Mouse (Mus musculus) cerebellum, adult (tissue): Measurements from ENCODE around the gene Tdrd5.
"Not testable (repeated sequence)": the region's sequence is repeated elsewhere in the genome, so short reads cannot be mapped to it uniquely, and the experiment has no call there.

ENCODE experiments used
- ATAC-seq: cut with Nextera tagmentation; 2 replicates; pipeline ENCODE4 v1.9.2; 2017; ENCODE audit warnings: mild to moderate bottlenecking, moderate library complexity, mixed read lengths; ENCODE audit not compliant: insufficient number of reproducible peaks, low FRiP score, low TSS enrichment

Gene Tdrd5

DNA sequence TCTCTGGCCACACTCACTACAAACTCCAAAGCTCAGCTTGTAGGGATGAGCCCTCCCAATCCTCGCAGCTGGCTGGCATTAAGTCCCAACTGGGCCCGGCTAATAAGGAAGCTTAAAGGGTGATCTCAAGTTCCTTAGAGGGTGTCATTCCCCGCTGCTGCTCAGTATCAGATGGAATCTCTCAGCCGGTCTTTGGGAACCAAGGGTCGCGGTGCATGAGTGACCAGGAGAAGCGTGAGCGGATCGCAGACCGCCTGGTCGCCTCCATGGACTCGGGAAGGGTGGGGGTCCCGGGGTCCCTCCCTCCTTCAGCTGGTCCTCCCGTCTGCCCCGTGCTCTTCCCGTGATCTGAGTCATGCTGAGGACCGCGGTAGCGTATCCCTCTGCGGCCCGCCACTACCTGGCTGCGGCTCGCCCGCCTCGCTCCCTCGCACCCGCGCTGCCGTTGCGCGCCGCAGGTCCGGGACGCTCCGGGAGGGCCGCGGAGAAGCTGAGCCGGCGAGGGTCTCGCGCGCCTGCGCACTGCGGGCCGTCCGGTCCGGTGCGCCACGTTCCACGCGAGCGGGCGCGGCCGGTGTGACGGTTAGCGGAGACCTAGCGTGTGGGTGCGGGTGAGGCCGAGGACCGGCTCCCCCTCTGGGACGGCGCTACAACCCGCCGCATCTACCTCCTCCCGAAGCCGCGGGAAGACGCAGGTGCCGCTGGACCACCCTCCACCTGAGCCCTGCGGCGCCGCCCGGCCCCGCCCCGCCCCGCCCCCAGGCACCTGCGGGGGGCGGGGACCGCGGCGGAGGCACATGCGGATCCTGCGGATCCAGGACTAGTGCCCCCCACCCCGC lies at the start of gene Tdrd5:
Gene Tdrd5, minus strand, starts transcription at position 754 of the 839 bp plus-strand sequence.
- ATAC-seq, result peak; percentile 53

DNA sequence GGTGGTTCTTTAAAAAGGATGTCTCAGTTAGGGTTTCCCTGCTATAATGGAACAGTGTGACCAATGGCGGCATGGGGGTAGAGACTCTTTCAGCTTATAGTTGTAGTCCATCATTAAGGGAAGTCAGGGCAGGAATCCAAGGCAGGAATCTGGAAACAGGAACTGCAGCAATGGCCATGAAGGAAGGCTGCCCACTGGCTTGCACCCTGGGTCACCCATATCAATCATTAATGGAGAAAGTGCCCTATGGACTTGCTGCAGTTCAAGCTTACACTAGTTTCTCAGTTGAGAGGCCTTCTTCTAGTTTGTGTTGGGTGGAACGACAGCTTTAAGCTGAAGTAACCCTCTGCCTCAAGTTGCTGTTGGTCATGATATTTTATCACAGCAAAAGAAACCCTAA lies 49.0 kb upstream of the Tdrd5 start:
- no peak for ATAC-seq

DNA sequence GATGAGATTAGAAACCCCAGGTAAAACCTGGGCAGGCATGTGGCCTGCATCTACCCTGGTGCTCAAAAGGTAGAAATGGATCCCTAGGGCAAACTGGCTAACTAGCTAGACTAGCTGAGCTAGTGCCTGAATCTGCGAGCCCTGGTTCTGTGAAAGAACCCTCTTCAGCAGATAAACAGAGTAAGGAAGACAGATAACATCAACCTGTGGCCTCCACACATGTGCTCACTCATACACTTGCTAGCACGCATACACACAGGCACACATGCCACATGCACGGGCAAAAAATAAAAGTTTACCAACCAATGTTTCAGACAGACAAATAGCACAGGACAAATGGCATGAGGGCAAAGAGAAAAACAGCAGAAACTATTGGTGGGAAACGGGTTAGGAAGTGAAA lies 47.0 kb upstream of the Tdrd5 start:
- ATAC-seq, result no peak

DNA sequence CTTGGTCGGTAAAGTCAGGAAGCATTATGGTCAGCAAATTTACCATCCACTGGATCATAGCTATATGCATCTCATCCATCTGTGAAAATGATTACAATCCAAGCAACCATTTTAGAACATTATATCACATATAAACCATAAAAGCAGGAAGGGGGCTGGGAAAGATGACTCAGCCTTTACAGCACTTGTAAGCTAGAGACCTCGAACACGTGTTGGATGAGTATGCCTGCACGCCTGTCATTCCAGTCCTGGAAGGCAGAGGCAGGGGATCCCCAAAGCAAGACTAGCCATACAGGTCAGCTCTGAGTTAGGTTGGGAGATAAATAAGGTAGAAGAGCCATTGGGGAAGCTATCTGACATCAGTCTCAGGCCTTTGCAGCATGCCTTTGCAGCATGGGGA lies 45.6 kb upstream of the Tdrd5 start:
- ATAC-seq, result no peak

DNA sequence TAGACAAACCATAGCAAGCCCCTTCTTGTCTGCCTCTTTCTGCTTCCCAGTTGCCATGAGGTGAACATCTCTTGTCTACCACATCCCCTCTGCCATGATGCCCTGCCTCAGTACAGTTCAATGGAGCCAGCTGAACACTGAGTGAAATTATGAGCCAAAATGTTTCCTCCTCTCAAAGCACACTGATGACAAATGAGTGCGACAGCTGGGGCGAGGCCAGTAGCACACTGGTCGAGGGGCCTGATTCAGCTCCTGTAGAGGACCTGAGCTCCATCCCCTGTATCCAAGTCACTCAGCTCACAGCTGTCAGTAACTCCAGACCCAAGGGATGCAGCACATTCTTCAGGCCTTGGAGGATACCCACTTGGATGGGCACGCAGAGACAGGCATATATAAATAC lies 42.2 kb upstream of the Tdrd5 start:
- no peak for ATAC-seq

DNA sequence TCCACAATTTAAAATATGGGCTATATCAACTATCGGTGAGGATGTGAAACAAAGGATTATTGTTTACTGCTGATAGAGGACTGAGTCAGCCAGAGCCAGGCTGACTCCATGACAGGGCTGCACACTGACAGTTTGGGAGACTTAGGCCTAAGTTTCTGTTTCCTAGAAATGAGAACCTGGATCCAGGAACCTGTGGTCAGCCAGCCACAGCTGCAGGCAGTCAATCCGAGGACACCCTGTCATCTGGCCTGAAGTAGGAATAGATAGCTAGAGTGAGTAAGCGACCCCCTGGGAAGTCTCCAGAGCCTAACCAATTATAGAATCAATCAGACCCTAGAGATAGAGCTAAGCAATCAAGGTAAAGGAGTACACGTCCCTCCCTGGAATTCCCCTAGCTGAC lies 41.0 kb upstream of the Tdrd5 start:
- no peak for ATAC-seq

DNA sequence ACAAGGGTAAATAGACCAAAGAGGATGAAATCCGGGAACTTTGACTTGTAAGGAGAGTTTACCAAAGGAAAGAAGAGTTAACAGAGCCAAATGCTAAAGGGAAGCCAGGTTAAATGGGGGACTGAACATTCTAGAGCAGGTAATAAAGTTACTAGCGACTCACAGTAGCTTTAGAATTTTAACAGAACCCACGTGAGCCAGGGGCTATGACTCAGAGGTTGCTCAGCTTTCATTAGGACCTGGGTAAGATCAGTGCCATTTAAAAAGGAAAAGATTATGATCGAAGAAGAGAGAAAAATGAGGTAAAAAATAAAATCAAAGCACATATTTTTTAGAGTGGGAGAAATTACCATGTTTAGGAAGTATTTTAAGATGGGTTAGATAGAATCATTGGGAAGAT lies 37.4 kb upstream of the Tdrd5 start:
- ATAC-seq, result no peak

DNA sequence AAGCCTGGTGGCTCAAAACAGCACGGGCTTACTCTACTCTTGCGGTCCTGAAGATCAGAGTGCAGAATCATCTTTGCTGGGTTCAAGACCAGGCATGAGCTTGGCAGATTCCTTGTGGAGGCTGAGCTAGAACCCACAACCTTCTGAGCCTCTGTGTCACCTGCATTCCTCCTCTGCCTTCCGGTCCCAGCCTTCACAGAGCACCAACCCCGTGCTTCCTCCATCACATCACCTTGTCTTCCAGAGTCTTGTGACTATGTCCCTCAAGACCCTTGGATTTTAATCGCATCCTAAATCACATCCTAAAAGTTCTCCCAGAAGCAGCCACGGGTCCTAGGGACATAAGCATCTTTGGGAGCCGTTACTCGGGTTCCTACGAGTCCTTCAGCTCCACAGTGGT lies 19.7 kb upstream of the Tdrd5 start:
- no peak for ATAC-seq

DNA sequence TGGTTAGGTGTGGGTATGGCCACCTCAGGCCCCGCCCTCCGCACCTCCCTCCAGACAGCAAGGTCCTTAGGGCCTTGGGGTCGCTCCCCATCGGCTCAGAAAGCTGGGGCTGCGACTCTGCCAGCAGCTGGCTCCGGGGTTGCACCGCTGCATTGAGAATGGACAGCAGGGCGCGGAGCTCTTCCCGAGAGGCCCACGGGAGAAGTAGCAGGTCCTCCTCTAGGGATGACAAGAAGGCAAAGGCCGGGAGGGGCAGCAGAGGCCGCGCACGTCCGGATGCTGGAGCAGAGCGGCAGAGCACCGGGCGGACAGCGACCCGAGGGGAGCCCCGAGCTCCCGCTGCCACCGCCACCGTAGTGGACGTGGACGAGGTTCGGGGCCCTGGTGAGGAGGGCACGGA lies 7.2 kb upstream of the Tdrd5 start, which contains the start of gene Nphs2:
Gene Nphs2, plus strand, starts transcription at position 98 of the 400 bp plus-strand sequence.
- ATAC-seq, result peak; percentile 33; the same call in 1 of the 2 replicates

DNA sequence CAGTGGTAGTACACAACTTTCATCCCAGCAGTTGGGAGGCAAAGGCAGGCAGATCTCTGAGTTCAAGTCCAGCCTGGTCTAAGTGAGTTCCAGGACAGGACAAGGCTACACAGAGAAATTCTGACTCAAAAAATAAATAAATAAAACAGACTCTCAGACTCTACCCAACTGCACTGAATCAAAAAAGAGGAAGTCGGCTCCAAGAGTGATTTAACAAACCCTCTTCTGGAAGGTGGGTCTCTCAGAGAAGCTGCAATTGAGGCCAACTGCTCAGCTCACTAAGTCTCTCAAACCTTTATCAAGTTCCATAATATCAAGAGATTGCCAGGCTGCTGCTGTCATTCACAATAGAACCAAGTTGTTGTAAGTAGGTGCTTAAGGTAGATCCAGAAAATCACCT lies 5.1 kb upstream of the Tdrd5 start:
- no peak for ATAC-seq

DNA sequence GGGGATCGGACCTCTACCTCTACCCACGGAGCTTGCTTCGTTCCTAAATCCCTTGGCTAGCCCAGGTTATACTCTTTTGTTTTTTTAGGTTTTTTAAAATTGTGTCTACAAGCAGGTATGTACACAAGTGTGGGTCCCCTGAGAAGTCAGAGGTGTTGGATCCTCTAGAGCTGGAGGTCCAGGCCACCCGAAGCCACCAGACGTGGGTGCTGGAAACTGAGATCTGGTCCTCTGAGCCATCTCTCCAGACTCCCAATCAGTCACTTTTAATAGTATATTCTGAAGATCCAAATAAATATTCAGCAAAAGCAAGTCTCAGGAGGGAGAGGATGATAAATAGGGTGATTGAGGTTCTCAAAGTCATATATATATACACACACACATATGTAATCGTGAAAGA lies 13.4 kb downstream of the Tdrd5 start:
- no peak for ATAC-seq

DNA sequence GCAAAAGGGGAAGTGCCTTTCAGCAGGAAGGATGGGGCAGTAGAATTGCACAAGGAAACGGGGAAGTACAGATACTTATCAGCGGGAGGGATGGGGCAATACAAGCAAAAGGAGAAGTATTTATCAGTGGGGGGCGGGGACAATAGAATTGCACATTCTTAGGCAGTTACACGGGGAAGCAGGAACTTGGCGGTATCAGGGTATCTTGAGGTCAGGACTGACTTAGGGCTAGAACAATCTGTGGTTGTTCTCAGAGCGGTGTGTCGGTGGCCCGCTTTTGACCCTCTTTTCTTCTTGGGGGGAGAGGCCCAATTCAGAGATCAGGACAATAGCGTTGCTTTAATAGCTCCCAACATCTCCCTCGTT lies 14.3 kb downstream of the Tdrd5 start:
- not testable (repeated sequence) for ATAC-seq

DNA sequence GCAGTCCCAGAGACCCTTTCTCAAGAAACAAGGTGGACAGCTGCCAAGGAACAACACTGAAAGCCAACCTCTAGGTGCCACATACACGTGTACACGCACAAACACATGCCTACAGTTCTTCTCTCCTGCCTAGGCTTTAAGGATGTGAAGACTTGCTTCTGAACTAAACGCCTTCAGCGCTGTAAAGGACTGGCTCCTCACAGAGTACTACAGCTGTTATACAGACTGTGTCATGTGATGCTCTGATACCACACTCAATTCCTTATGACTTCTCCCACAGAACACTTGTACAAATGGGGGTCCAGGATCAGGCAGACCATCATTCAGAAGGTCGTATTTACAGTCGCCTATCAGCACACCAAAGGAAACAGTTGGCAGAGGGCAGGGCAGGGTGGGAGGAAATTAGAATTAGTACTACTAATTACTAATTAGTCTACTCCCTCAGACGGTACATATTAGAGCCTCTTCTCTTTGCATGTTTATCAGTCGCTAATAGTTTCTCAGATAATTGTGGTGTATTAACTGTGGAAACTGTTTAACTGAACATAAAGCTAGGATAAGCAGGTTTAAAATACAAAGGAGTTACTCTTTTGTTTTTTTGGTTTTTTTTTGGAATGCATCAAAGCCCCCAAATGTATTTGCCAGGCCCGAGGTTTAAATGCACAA lies 14.8 kb downstream of the Tdrd5 start:
- ATAC-seq, result no peak

DNA sequence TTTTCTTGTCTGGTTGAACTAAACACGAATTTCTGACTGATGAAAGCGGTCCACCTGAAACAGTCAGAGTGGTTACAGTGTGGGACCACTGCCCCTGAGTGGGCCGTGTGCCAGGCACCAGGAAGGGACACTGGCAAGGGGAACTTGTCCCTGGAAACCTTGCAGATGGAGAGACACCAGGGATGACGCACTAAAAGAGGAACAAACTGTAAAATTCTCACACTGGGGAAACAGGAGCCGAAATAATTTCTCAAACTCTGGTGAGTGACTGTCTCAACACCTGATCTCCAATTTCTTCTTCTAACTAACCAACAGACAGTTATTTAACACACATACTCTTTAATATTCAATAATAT lies 17.9 kb downstream of the Tdrd5 start:
- no peak for ATAC-seq

DNA sequence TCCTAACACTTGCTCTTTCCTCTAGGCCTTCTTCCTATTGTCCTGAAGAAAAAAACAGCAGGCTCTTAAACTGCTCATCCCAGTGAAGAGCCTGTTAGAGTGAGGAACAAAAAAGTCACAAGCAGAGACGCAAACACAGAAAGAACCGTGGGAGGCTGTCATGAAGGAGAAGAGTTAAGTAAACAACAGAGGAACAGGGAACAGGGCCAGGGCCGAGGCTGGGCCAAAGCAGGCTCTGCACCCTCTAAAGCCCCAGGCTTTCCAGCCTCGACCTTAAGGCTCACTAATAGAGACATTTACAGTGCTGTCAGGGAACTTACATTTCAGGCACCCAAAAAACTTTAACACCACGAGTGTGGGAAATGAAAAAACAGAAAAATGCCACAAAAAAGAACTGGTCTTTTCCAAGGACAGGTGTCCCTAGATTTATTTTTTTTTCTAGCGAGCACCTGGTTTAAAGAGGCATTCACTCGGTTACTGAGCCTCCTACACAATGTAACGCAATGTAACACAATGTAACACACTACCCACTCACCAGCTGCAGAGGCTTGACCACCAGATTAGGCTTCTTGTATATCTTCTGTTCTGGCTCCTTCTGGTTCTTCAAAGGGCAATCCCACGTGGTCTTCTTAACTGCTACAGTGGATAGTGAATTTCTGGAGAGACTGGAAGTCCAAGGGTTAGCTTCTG lies 18.5 kb downstream of the Tdrd5 start:
- ATAC-seq, result no peak

DNA sequence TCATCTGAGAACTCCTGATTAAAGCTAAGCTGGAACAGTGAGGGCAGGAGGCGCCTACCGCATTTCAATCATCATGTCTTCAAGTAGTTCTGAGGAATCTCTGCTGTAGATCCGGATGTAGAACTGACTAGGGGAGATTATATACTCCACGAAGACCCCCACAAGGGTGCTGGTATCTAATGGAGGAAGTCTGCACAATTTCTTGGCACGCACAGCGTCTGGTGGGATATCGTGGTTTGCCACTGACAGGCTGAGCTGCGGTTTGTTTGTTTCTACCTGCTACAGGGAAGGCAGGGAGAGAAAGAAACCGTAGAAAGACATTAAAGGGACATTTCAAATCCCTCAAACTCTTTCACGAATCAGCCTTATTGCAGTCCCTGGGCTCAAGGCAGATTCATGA lies 19.3 kb downstream of the Tdrd5 start:
- ATAC-seq, result no peak

DNA sequence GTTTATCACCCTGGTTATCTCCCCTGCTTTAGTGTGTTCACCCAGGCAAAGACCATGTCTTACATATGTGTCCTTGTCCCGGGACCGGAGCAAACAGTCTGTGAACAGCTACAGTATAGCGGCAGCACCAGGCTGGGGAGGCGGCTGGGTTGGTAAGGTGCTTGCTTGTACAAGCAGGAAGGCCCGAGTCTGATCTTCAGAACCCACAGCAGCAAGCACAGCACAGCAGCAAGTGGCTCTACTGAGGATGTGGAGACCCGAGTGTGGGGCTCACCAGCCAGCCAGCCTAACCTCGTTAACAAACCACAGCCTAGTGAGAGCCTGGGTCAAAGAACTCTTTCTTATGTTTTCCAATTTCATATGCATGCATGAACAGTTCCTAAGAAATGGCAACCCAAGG lies 23.3 kb downstream of the Tdrd5 start:
- no peak for ATAC-seq

DNA sequence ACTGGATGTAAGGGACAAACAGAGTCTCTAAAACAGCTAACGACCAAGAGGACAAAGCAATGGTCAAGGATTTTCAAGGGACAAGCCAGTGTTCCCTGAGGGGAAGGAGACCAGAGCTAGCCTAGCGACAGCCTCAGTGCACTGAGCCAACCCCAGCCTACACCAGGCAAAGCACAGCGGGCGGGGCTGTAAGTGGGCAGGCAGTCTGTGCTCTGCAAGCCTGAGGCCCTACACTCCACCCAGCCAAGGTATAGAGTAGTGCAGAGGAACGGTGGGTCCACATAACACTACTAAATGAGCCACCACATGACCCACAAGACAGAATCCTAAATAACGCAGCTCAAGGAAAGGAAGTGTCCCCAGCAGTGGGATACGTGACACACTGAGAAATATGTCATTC lies 29.8 kb downstream of the Tdrd5 start:
- ATAC-seq, result no peak

DNA sequence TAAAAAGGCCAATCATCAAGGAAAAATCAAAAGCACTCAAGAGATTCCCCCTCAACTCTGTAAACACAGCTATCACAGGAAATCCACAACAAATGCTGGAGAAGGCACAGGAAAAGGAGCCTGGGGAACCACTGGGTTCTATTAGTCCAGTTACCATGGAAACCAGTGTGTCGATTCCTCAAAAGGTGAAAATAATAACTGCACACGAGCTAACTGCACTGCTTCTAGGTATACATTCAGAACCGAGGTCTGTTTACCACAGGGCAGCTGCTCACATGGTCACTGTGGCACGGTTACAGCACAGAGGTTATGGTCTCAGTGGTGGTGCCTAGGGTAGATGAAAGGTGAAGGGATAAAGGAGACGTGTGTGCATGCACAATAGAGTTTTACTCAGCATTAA lies 31.8 kb downstream of the Tdrd5 start:
- no peak for ATAC-seq

DNA sequence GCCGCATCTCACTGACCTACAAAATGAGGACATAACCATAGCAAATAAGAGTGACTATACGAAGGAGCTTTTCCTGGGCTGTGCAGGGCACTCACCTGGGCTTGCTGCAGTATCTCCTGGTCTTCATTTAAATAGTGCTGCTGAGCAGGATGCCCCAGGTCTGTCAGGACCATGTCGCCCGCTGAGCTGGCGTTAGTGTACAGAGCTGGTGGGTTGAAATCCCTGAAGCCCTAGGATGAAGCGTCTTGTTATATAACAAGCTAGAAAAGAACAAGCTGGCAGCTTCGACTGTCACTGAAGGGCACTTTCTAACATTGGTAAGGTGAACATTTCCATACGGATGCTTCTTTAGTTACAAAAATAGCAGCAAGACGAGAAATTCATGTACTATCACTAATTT lies 33.0 kb downstream of the Tdrd5 start:
- no peak for ATAC-seq

DNA sequence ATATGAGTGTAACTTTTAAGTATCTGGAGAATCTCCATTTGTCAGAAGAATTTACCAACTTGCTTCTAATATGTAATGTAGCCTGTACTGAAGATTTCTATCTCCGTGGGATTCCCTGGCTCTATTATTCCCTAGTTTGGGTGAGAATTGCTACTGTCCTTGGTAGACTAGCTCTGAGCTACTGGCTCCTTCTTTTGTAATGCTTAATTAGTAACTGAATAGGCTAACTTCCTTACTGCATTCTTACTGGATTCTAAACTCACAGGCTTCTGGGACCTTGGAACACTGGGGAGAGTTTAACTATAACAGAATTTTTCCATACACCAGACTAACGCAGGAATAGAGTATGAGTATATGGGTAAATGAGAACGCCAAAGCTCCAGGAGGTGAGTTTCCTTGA lies 34.9 kb downstream of the Tdrd5 start:
- not testable (repeated sequence) for ATAC-seq
